Mouse (Mus musculus) c-Kit-positive CD71-negative TER-119-negative erythroid progenitor cells, embryonic 14.5 days (primary cell): ENCODE measurements around the gene Baz2b.

Experiments used
- DNase-seq: peaks from one replicate; pipeline ENCODE4 v3.0.0-alpha.2; 2013; ENCODE audit warnings: low read depth

Baz2b gene

DNA sequence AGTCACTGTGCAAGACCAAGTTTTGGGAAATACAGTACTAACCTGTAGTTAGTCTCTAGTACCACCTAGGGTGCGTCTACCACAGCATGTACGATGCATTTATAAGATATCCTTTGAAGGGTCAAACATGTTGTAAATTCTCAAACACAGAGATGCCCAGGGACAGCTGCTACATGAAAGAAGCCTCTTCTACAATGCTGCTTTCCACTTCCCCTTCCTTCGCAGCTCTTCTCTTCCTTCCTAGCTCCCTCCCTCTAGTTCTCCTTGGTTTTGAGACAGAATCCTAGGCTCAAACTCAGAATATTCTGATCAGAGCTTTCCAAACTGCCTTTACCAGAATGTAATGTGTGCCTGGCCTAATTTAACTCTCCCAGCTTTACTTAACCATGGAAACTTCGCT is 159.8 kb downstream of the Baz2b start:
- DNase-seq = no peak

DNA sequence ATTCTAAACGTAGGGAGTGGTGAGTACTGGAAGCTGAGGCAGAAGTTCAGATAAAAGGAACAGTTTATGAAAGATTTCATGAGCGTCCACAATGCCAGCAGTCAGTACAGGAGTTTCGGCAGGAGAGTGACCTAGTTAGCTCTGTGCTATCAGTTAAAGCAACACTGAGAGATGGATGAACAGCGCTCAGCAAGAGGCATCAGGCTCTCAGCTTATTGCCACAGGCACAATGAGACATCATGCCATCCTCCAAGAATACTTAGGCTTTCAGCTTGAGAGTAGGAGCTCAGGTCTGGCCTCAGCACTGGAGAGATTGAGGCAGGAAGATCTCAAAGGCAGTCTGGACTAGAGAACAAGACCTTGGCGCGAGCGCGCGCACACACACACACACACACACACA is 160.3 kb downstream of the Baz2b start:
- no peak for DNase-seq

- DNase-seq = no peak
These were observed 163.6 kb downstream of the Baz2b start for GRCm38 (mm10) chr2:60045995-60046394.

GRCm38 (mm10) chr2:60044988-60045387 is 164.7 kb downstream of the Baz2b start:
- no peak for DNase-seq

DNA sequence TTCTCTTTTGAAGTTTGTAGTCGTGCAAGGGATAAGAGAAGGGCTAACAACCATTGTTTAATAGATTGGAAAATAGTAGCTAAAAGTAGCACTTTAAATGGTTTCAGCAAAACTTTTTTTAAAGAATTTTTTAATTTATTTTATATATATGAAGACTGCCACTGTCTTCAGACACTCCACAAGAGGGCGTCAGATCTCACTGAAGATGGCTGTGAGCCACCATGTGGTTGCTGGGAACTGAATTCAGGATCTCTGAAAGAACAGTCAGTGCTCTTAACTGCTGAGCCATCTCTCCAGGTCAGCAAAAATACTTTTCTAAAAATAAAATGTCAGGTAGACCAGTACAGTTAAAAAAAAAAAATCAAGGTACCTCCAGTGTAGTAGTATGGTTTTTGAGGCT is 165.1 kb downstream of the Baz2b start:
- no peak for DNase-seq

DNA sequence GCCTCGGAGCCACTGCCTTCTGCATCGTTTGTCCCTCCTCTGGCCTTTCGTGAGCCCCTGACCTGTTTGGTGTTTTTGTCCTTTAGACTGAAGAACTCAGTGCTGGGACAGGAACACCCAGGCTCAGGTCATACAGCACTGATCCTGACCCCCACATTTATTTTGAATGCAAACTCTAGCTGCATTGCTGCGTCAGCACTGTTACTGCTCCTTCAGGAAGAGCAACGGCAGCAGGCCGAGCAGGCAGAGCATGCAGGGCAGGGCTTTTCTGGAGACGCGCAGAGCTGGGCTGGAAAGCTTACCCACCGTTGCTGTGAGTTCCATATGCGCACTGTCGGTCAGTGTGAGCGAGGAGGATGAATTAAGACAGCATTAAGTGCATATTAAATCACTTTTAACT is 166.9 kb downstream of the Baz2b start:
- no peak for DNase-seq

- DNase-seq = no peak
These were observed 168.0 kb downstream of the Baz2b start for GRCm38 (mm10) chr2:60041485-60042274.

DNA sequence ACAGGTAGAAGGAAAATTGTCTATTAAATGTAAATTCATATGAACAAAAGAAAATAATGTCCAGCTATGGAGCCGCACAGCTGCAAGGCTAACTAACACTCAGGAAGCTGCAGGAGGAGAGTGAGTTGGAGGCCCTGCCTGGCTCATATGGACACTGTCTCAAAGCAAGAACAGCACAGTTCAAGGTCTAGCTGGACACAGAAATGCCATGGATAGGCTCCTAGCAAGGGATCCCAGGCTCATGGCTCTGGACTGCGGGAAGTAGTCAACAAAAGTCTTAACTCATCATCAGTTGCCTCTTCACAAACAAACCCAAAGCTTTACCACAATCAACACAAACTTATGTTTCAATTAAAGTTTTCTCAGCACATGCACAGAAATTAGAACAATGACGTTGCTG is 169.5 kb downstream of the Baz2b start:
- DNase-seq = no peak

DNA sequence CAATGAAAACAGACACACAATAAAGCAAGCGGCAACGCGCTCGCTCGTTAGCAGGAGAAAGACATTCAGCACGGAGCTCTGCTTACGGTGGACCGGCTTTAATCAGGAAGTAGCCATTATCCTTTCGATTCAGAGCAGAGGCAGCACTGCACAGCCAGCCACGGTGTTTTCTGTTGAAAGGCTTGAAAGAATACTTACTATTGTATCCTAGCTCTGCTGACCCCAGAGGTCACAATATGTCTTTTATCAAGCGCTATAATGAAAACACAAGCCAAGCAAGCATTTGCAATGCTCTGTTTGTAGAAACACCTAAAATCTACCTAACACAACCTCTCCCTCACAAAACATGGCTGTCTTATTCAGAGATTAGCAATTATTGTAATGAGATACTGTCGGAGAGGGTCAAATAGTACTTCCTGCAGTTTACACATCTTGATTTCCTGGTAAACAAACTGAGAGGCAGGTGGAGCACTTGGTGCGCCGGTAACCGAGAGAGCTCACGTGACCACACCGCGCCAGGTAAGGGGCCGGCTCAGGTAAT is 172.6 kb downstream of the Baz2b start:
- no peak for DNase-seq

- no peak for DNase-seq
These were observed 173.3 kb downstream of the Baz2b start for GRCm38 (mm10) chr2:60036361-60036760.

DNA sequence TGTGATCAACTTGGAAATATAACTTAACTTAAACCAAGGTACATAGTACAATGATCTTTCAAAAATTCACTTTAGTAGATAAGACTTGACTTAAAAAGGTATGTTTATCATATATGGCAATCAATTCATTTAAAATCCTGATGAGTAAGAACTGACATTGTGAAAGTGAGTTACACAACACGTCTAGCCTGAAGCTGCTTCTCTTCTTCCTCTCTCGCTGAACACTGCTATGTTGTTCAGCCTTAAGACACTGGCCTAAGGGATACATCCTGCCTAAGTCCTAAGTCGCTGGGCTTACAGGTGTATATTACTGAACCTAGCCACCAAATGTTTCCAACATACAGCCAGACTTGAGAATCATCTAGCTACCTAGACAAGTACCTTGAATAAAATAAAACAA is 178.6 kb downstream of the Baz2b start:
- DNase-seq = no peak

DNA sequence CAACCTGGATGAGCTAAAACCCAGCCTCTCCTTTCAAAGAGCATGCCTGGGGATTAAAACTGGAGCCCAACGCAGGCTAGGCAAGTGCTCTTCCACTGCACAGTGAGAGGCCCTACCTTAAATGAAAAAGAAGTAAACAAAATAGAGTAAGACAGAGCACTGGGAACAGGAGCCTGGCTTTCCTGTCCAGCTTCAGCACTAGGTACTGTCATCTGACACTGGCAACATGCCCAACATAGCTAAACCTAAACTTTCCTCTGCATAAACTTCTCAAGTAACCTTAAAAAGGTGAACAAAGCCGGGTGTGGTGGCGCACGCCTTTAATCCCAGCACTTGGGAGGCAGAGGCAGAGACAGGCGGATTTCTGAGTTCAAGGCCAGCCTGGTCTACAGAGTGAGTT is 180.6 kb downstream of the Baz2b start:
- no peak for DNase-seq

DNA sequence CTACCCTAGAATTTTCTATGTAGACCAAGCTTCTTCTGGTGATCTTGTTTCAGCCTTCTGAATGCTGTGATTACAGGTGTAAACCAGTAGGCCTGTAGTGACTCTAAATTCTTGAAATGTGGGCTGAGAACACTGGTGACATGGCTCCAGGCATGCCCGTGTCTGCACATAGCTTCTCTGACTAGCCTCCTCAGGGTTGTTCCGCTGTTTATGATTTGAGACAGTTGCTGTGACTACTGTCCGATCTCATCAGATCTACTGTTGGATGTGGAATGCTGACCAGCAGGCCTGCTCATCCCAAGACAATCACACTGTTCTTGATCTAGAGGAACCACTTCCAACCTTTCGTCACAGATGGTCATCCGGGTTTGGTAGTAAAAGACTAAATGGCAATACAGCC is 182.5 kb downstream of the Baz2b start:
- no peak for DNase-seq

- DNase-seq = no peak
These were observed 183.1 kb downstream of the Baz2b start for GRCm38 (mm10) chr2:60026554-60026953.

DNA sequence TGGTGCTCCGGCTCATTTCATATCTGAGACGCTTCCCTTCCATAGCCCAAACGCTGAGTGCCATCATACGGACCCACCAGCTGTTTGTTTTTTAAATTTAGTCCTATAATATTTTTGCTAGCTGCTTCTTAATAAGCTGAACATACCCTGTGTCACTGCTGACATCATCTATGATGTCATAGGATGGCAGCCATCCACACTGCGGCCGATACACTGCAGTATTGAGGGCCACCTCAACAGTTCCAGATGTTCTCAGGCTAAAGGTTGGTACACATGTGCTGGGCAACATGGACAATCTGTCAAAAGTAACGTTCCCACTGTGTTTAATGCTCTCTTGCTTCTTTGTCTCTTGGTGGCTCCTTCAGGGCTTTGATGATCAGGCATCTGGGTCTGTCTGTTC is 185.9 kb downstream of the Baz2b start:
- DNase-seq = no peak

DNA sequence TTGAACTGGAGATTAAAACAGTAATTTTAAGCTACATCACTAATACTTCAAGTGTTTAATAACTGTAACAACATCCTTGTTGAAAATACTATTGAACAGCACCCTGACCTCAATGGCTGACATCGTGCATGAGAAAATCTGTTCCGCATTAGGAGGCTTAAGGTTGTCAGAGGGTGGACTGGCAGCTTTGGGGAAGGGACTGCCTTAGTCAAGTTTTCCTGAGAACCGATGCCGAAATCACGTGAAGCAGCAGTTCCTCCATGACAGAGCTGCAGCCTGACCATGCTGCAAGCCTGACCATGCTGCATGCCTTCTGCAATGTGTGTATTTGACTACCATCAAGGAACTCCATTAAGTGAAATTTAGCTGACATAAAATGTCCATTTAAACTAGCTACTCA is 188.1 kb downstream of the Baz2b start:
- no peak for DNase-seq

- no peak for DNase-seq
These were observed 188.5 kb downstream of the Baz2b start for GRCm38 (mm10) chr2:60021138-60021537.

- no peak for DNase-seq
These were observed 189.9 kb downstream of the Baz2b start for GRCm38 (mm10) chr2:60019546-60020250.

DNA sequence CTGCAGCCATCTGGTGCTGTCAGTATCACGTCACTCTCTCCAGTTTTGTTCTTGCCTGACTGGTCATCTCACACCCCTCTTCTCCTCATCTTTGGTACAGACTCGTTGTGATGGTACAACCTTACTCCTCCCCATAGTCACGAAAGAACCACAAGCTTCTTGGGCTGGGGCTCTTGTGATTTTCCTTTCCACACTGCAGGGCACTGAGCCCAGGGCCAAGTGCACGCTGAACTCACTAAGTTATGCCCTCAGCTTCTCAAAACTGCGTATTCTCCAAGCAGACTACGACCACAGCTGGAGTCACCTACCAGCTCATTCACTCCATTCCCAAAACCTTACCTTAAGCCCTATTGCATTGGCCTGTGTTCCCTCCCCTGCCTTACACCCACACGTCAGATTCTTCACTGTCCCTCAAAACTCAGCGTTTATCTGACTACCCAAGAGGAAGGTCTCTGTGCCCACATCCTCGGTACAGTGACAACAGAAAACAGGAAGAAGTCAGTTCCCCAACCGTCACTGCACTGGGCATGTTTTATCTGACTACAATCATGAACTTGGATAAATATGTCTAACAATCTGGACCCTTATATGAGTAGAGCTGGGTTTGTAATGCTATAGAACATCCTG is 190.7 kb downstream of the Baz2b start:
- DNase-seq = peak; percentile 54

GRCm38 (mm10) chr2:60011526-60011925 is 198.1 kb downstream of the Baz2b start:
- DNase-seq = no peak

GRCm38 (mm10) chr2:60003665-60004045 is 206.0 kb downstream of the Baz2b start:
- no peak for DNase-seq

GRCm38 (mm10) chr2:60003038-60003664 is 206.5 kb downstream of the Baz2b start:
- DNase-seq = no peak

DNA sequence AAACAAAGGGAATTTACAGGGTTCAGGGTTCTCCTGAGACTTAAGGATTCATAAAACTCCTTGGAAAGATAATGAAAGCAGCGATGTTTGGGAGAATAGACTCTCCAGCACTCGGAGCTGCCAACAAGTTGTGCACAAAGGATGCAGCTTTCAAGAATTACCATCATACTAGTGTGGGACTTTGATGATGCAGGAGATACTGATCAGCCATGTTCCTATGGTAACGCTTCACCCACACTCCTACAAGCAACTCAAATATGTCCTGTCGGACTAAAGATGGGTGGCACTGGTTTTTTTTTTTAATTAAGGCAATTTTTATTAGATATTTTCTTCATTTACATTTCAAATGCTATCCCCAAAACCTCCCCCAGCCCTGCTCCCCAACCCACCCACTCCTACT is 209.4 kb downstream of the Baz2b start:
- no peak for DNase-seq
